Mouse (Mus musculus) kidney, adult 2 months (tissue): ENCODE measurements around the gene Idnk. TPM values are rescaled to one million over a fixed set of nuclear protein-coding genes. Genes with fewer than 3 reads are reported as not detected.
"Not testable (repeated sequence)": the region's sequence is repeated elsewhere in the genome, so short reads cannot be mapped to it uniquely, and the experiment has no call there.

Experiments used
- DNase-seq: peaks from one replicate; pipeline ENCODE4 v3.0.0; 2021
- H3K27ac ChIP-seq: fragments of 200-500 bp; 2 replicates; pipeline ENCODE4 v1.5.1; 2012; ENCODE audit warnings: low read depth, low read length, control low read depth, inconsistent platforms; ENCODE audit not compliant: insufficient read depth
- H3K27me3 ChIP-seq: fragments of 200-500 bp; replicated peaks from 2 replicates; pipeline ENCODE4 v1.6.1; 2012; ENCODE audit warnings: mild to moderate bottlenecking, moderate library complexity, low read length, inconsistent platforms; ENCODE audit not compliant: control insufficient read depth, insufficient read depth
- H3K36me3 ChIP-seq: fragments of 200-500 bp; 2 replicates; pipeline ENCODE4 v1.6.1; 2012; ENCODE audit warnings: mild to moderate bottlenecking, moderate library complexity, low read length, inconsistent platforms; ENCODE audit not compliant: control insufficient read depth, insufficient read depth
- H3K4me1 ChIP-seq: fragments of 200-500 bp; 2 replicates; pipeline ENCODE4 v1.6.1; 2011; ENCODE audit warnings: low read length; ENCODE audit not compliant: control insufficient read depth, insufficient read depth
- H3K4me3 ChIP-seq: fragments of 200-500 bp; 2 replicates; pipeline ENCODE4 v1.5.1; 2011; ENCODE audit warnings: mild to moderate bottlenecking, low read depth, low read length, control low read depth; ENCODE audit not compliant: insufficient read depth
- CTCF ChIP-seq: fragments of 200-500 bp; conservative IDR thresholded peaks from 2 replicates; pipeline ENCODE4 v1.5.1; 2011; ENCODE audit warnings: low read depth, mild to moderate bottlenecking, control low read depth, low read length, moderate library complexity, mixed read lengths; ENCODE audit not compliant: insufficient read depth, insufficient read length
- POLR2A ChIP-seq: fragments of 200-500 bp; IDR thresholded peaks from one replicate; pipeline ENCODE4 v1.6.1; 2011; ENCODE audit warnings: low read depth, low read length, control low read depth
- WGBS: fragments of 180-500 bp; shearing (Covaris S2); methylation state at CpG from one replicate; pipeline ENCODE4 v1.1.7; 2018; 5-methylcytosine and 5-hydroxymethylcytosine counted together
- polyA plus RNA-seq: library from polyadenylated mRNA; depleted of rRNA; stranded (reverse); fragments of >200 nt; gene quantifications from 2 replicates; pipeline ENCODE4 v1.2.3, GENCODE M21; 2012

The Idnk gene
- polyA plus RNA-seq, 1 experiment: 27.4 TPM

DNA sequence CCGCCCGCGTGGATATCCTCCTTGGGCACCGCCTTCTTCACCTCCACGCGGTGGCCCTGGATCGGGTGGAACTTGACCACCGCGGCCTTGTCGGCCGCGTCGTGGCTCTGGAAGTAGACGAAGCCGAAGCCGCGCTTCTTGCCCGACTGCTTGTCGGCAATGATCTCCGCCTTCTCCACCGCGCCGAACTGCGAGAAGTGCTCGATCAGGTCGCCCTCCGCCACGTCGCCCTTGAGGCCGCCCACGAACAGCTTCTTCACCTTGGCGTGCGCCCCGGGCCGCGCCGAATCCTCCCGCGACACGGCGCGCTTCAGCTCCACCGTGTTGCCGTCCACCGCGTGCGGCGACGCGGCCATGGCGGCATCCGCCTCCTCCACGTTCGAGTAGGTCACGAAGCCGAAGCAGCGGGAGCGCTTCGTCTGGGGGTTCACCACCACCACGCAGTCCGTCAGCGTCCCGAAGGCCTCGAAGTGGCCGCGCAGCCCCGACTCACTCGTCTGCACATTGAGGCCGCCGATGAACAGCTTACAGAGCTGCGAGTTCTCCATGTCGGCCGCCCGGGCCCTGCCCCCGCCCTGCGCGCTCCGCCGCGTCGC lies 29.6 kb upstream of the Idnk start:
- DNase-seq: no peak

DNA sequence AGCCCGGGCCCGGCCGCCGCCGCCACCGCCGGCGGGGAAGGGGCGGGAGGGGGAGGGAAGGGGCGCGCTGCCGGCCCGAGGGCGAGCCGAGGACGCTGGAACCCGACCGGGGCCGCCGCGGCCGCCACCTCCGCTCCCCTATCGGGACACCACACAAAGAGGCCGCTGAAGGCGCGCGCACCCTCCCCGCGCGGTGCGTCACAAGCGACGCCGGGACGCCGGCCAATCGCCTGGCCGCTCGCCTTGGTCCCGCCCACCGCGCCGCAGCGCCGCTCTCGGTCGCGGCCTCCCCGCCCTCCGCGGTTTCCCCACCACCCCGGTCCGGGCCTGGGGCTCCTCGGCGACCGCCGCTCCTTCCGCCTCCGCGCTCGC lies 29.1 kb upstream of the Idnk start, which contains the start of gene Hnrnpa0:
Hnrnpa0 (minus strand) TSS at position 161 of the 372 bp plus-strand sequence.
- DNase-seq: peak; percentile 96
- 2% methylated on average over 46 of the region's 62 CpGs for WGBS
- H3K27me3 ChIP-seq: no peaks in the 10 kb centered on the region
- no peak for TF ChIP-seq CTCF
- TF ChIP-seq POLR2A: peak; percentile 79
- peak within 1 kb of the TSS; percentile 100 for H3K27ac ChIP-seq
- H3K4me3 ChIP-seq: peak within 1 kb of the TSS; percentile 72
- peaks cover 16% of the 10 kb centered on the region for H3K4me1 ChIP-seq
- H3K36me3 ChIP-seq: peaks cover 3% of the 10 kb centered on the region

More for the DNA sequence above, 29.6 kb upstream of the Idnk start:
- H3K4me1 ChIP-seq: peaks cover 16% of the 10 kb centered on the region
- under 1% methylated on average over 77 of the region's 81 CpGs for WGBS
- no peaks in the 10 kb centered on the region for H3K27me3 ChIP-seq
- H3K4me3 ChIP-seq: peak overlapping the region; percentile 72
- H3K27ac ChIP-seq: peak overlapping the region; percentile 100
- TF ChIP-seq POLR2A: peak; percentile 36
- TF ChIP-seq CTCF: no peak
- peaks cover 3% of the 10 kb centered on the region for H3K36me3 ChIP-seq

DNA sequence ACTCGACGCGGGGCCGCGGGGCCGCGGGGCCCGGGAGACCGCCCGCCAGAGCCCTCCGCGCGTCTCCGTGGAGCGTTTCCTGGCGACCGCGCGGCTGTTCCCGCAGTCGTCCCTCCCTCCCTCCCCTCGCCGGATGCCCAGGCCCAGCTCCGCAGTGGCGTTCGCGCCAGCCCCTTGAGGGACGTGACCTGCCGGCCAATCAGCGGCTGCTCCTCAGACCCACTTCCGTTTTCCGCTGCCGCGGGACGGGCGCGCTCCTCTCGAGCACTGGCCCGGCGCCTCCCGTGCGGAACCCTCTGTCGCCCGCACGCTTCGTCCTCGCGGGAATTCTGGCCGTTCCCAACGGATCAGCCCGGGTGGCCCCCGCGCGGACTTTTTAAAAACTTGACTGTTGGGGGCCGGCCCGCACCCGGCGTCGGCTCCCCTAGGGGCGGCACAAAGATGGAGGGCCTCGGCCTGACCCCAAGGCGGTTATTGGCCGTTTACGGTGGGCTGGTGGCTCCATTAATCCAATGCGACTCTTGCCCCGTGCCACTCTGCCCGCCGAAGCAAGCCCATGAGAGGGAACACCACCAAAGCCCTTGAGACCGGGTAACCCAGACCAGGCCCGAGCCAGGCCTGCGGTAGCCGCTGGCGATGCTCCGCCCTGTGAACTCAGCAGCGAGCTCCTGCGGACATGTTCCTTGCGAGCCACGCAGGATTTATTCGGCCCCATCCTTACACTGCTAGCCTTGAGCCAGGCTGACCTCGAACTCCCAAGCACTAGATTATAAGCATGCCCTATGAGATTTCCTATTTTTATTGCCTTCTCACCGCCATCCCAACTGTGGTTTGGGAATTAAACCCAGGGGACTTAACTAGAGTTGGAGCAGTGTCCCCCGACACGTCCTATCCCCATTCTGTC lies 28.4 kb upstream of the Idnk start:
- peaks cover 11% of the 10 kb centered on the region for H3K4me1 ChIP-seq
- H3K27ac ChIP-seq: peak overlapping the region; percentile 97
- H3K36me3 ChIP-seq: peaks cover 3% of the 10 kb centered on the region
- under 1% methylated on average over 82 of the region's 83 CpGs for WGBS
- TF ChIP-seq POLR2A (peak; percentile 88), CTCF (no peak)
- H3K27me3 ChIP-seq: no peaks in the 10 kb centered on the region
- peak; percentile 98 for DNase-seq
- H3K4me3 ChIP-seq: peak overlapping the region; percentile 72

DNA sequence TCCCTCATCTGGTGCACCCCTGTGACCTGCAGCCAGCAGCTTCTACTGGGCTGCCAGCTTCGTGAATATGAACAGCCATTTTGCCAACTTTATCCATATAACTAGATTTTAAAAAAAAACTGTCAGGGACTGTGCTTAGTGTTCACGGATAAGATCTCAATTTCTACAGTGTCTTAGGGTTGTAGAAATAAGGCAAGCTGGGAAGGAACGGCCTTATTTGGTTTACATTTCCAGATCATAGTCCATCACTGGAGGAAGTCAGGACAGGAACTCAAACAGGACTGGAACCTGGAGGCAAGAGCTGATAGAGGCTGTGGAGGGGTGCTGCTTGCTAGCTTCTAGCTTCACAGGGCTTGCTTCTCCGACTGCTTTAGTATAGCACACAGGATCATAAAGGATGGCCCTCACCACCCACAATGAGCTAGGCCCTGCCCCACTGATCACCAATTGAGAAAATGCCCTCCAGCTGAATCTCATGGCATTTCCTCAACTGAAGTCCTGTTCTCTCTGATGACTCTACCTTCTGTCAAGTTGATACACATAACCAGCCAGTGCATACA lies 27.7 kb upstream of the Idnk start:
- WGBS: 20% methylated on average over 4 of the region's 4 CpGs
- no peaks in the 10 kb centered on the region for H3K27me3 ChIP-seq
- peaks cover 6% of the 10 kb centered on the region; the same call in 1 of the 2 replicates for H3K4me1 ChIP-seq
- H3K4me3 ChIP-seq: peak overlapping the region; percentile 72
- peaks cover 3% of the 10 kb centered on the region for H3K36me3 ChIP-seq
- H3K27ac ChIP-seq: peak overlapping the region; percentile 93
- no peak for TF ChIP-seq CTCF
- TF ChIP-seq POLR2A: no peak
- no peak for DNase-seq

DNA sequence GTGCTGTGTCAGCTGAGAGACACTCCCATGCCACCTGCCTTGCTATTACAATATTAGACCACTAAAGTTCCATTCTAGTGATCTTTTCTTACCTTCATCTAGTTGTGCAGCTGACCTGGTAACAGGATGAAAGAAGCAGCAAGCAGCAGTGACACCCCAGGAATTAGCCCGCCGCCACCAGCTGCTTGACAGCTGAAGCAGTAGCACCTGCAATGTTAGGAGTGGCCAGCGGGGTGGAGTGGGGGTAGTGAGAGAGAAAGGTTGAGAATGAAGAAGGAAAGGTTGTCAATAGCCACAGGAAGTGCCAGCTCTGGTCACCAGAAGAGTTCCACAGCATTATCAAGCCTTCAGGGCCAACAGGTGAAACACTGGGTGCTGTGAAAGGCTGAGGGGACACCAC lies 25.8 kb upstream of the Idnk start:
- Histone ChIP-seq H3K36me3 (peaks cover 2% of the 10 kb centered on the region), H3K4me1 (no peaks in the 10 kb centered on the region), H3K4me3 (no peak overlapping the region), H3K27me3 (no peaks in the 10 kb centered on the region), H3K27ac (no peak overlapping the region)
- WGBS: 82% methylated on average over 3 of the region's 3 CpGs
- DNase-seq: no peak
- TF ChIP-seq CTCF: no peak
- no peak for TF ChIP-seq POLR2A

DNA sequence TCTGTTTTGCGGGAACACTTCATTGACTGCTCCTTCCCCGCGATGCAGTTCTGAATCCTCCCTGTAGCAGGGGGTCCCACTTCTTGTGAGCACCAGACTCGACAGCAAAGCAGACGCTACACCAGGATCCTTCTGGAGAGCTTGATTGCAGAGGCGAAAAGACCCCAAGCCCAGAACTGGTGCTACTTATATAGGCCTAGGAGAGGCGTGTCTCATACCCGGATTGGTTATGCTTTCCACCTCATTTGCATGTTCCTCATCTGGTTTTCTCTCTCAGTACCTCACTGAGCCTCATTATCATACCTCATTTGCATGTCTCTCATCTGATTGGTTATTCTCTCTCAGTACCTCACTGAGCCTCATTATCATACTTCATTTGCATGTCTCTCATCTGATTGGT lies 10.8 kb upstream of the Idnk start:
- H3K36me3 ChIP-seq, DNase-seq, H3K4me3 ChIP-seq, H3K27ac ChIP-seq, H3K27me3 ChIP-seq, H3K4me1 ChIP-seq: not testable (repeated sequence)
- 98% methylated on average over 8 of the region's 8 CpGs for WGBS

DNA sequence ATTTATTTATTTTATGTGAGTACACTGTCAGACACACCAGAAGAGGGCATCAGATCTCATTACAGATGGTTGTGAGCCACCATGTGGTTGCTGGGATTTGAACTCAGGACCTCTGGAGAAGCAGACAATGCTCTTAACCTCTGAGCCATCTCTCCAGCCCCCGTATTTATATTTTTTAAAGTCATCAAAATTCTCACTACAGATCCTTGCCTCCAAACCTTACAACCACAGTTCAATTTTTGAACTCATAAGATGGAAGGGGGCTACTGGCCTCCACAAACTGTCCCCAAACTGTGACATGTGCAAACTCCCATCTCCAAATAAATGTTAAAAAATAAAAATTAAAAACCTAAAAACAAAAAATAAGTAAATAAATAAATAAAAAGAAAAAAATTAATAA lies 9.7 kb upstream of the Idnk start:
- H3K27ac ChIP-seq: no peak overlapping the region
- WGBS: 74% methylated on average over 1 of the region's 1 CpGs
- H3K4me3 ChIP-seq: no peak overlapping the region
- no peaks in the 10 kb centered on the region for H3K36me3 ChIP-seq
- no peaks in the 10 kb centered on the region for H3K27me3 ChIP-seq
- H3K4me1 ChIP-seq: no peaks in the 10 kb centered on the region
- DNase-seq: no peak
- no peak for TF ChIP-seq POLR2A
- no peak for TF ChIP-seq CTCF
